Mouse (Mus musculus) stomach, embryonic 16.5 days (tissue): Measurements from ENCODE around the gene B4galnt4. TPM values are rescaled to one million over a fixed set of nuclear protein-coding genes. Genes with fewer than 3 reads are reported as not detected.
A peak's percentile ranks its signal among the peaks of the same experiment; 100 is the strongest.
"Not testable (repeated sequence)": the region's sequence is repeated elsewhere in the genome, so short reads cannot be mapped to it uniquely, and the experiment has no call there.

Experiments
- ATAC-seq: fragments of 200-750 bp; cut with Nextera tagmentation; 2 replicates; pipeline ENCODE4 v1.8.0; 2017; ENCODE audit warnings: moderate number of reproducible peaks, moderate TSS enrichment; ENCODE audit not compliant: insufficient read depth, low FRiP score
- H3K27ac ChIP-seq: fragments of 300-500 bp; sonication (generic); 2 replicates; pipeline ENCODE4 v1.5.1; 2014; ENCODE audit warnings: low read length
- H3K27me3 ChIP-seq: fragments of 300-500 bp; sonication (generic); 2 replicates; pipeline ENCODE4 v1.6.1; 2014; ENCODE audit warnings: low read length, control low read depth, mixed read lengths; ENCODE audit not compliant: control insufficient read depth, insufficient read depth
- H3K36me3 ChIP-seq: fragments of 300-500 bp; sonication (generic); 2 replicates; pipeline ENCODE4 v1.6.1; 2014; ENCODE audit warnings: low read length; ENCODE audit not compliant: control insufficient read depth, insufficient read depth
- H3K4me1 ChIP-seq: fragments of 300-500 bp; sonication (generic); 2 replicates; pipeline ENCODE4 v1.6.1; 2014; ENCODE audit warnings: low read length, control low read depth, mixed read lengths; ENCODE audit not compliant: control insufficient read depth, insufficient read depth
- H3K4me2 ChIP-seq: fragments of 300-500 bp; sonication (generic); 2 replicates; pipeline ENCODE4 v1.6.1; 2014; ENCODE audit warnings: low read depth, low read length, mixed read lengths
- H3K4me3 ChIP-seq: fragments of 300-500 bp; sonication (generic); replicated peaks from 2 replicates; pipeline ENCODE4 v1.5.1; 2014; ENCODE audit warnings: mild to moderate bottlenecking, low read length
- H3K9ac ChIP-seq: fragments of 300-500 bp; sonication (generic); 2 replicates; pipeline ENCODE4 v1.6.1; 2014; ENCODE audit warnings: low read length
- H3K9me3 ChIP-seq: fragments of 300-500 bp; sonication (generic); replicated peaks from 2 replicates; pipeline ENCODE4 v1.6.1; 2016; ENCODE audit warnings: low read length, control low read depth; ENCODE audit not compliant: control insufficient read depth
- WGBS: fragments of 180-500 bp; shearing (Covaris S2); extraction: QIAGEN DNeasy Blood & Tissue Kit; methylation state at CpG from one replicate; pipeline ENCODE4 v1.1.7; 2014; 5-methylcytosine and 5-hydroxymethylcytosine counted together
- polyA plus RNA-seq: library from polyadenylated mRNA; unstranded; fragments of >200 nt; fragmentation: Nextera tagmentation; extraction: Ambion mirVana; gene quantifications from 2 replicates; pipeline ENCODE4 v1.2.1, GENCODE M21; 2015

Gene B4galnt4
- polyA plus RNA-seq, 1 experiment from 2014 or later, result 5.1 TPM

GRCm38 (mm10) chr7:141026097-141026739, 34.7 kb upstream of the B4galnt4 start:
- peak overlapping the region; percentile 46 for H3K27ac ChIP-seq
- WGBS, result 47% methylated on average over 6 of the region's 6 CpGs

GRCm38 (mm10) chr7:141026740-141027098, 34.2 kb upstream of the B4galnt4 start:
- H3K27me3 ChIP-seq, result no peaks in the 10 kb centered on the region
- H3K4me1 ChIP-seq, result peaks cover 3% of the 10 kb centered on the region; the same call in 1 of the 2 replicates
- peak overlapping the region; percentile 46 for H3K27ac ChIP-seq
- no peaks in the 10 kb centered on the region for H3K9me3 ChIP-seq
- no peak overlapping the region for H3K9ac ChIP-seq
- ATAC-seq, result no peak
- H3K4me3 ChIP-seq, result no peak overlapping the region
- no peak overlapping the region for H3K4me2 ChIP-seq
- no peaks in the 10 kb centered on the region for H3K36me3 ChIP-seq
- WGBS, result 62% methylated on average over 5 of the region's 5 CpGs

More at GRCm38 (mm10) chr7:141026097-141026739, 34.7 kb upstream of the B4galnt4 start:
- Histone ChIP-seq H3K9ac (no peak overlapping the region), H3K27me3 (no peaks in the 10 kb centered on the region), H3K9me3 (no peaks in the 10 kb centered on the region), H3K4me2 (no peak overlapping the region), H3K36me3 (no peaks in the 10 kb centered on the region), H3K4me3 (no peak overlapping the region), H3K4me1 (peaks cover 3% of the 10 kb centered on the region; the same call in 1 of the 2 replicates)
- ATAC-seq, result no peak

DNA sequence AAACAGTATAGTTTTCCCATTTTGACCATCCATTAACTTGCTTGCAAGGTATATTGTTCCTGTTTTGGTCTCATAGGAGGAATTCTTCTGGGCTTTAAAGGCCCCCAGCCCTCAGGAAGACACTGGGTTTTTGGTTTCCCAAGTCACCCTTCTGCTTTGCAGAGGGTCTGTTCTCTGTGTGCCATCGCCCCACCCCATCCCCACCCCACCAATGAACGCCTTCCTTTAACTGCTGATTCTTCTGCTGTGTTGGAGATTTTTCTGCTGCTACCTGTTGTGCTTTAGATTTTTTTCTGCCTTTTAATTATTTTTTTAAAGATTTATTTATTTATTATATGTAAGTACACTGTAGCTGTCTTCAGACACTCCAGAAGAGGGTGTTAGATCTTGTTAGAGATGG, 32.1 kb upstream of the B4galnt4 start, which contains the start of gene Gm17387:
TSS of gene Gm17387 (plus strand) at position 301 of the 400 bp plus-strand sequence.
- Histone ChIP-seq H3K9ac (no peak within 1 kb of the TSS), H3K27me3 (no peaks in the 10 kb centered on the region), H3K4me3 (no peak within 1 kb of the TSS), H3K36me3 (no peaks in the 10 kb centered on the region), H3K27ac (no peak within 1 kb of the TSS), H3K9me3 (no peaks in the 10 kb centered on the region), H3K4me2 (no peak within 1 kb of the TSS), H3K4me1 (peaks cover 3% of the 10 kb centered on the region; the same call in 1 of the 2 replicates)
- ATAC-seq, result no peak
- 97% methylated on average over 2 of the region's 2 CpGs for WGBS

DNA sequence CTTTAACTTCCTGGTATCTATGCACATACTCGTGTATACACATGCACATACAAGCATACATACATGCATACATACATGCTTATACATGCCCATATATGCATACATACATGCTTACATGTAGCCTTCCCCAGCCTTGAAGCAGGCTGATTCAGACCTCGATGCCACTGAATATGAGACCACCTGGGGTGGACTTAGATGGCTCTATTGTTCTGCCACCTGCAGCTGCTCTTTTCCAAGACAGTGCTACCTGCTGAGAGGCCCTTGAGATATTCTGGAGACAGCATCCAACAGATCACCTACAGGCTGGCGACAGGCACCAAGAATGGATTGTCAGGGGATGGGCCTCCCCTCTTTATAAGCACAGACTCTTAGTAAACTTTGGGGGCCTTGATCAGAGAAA, 30.5 kb upstream of the B4galnt4 start:
- no peak overlapping the region for H3K4me2 ChIP-seq
- no peaks in the 10 kb centered on the region for H3K36me3 ChIP-seq
- ATAC-seq, result no peak
- no peak overlapping the region for H3K4me3 ChIP-seq
- no peaks in the 10 kb centered on the region for H3K27me3 ChIP-seq
- no peak overlapping the region for H3K27ac ChIP-seq
- peaks cover 3% of the 10 kb centered on the region; the same call in 1 of the 2 replicates for H3K4me1 ChIP-seq
- no peak overlapping the region for H3K9ac ChIP-seq
- no peaks in the 10 kb centered on the region for H3K9me3 ChIP-seq
- WGBS, result 71% methylated on average over 3 of the region's 3 CpGs

DNA sequence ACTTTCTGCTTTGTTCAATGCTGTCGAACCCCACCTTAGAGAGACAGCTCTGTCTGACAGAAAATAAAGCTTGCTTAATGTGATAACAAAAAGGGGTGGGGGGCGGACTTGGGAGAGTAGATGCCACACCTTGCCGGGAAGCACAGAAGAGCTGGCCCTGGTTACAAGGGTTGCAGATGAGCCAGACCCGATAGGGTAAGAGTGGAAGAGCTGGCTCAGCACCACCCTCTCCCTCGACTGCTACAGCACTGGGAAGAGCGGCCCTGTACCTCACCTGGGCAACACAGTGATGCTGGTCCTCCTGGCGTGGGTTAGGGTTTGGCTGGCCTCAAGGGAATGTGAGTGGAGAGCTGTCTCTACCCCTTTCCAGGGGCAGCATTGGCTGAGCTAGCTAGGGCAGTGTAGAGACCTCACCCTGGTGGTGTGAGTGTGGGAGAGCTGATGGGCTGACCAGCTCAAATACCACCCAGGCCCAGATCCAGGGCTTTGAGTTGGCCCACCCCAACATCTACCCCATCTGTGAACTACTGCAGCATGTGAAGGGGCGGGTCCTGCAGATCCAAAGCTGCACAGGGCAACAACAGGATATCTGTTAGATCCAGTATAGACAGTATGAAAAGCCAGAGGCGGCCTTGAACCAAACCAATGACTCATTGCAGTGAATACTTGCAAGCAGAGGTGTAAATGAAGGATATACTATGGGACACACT, 28.3 kb upstream of the B4galnt4 start:
- Histone ChIP-seq H3K36me3 (no peaks in the 10 kb centered on the region), H3K27me3 (no peaks in the 10 kb centered on the region), H3K9me3 (no peaks in the 10 kb centered on the region), H3K4me1 (no peaks in the 10 kb centered on the region), H3K4me3 (no peak overlapping the region), H3K27ac (no peak overlapping the region), H3K4me2 (no peak overlapping the region), H3K9ac (no peak overlapping the region)
- WGBS, result 58% methylated on average over 9 of the region's 9 CpGs
- ATAC-seq, result peak; percentile 55; the same call in 1 of the 2 replicates

DNA sequence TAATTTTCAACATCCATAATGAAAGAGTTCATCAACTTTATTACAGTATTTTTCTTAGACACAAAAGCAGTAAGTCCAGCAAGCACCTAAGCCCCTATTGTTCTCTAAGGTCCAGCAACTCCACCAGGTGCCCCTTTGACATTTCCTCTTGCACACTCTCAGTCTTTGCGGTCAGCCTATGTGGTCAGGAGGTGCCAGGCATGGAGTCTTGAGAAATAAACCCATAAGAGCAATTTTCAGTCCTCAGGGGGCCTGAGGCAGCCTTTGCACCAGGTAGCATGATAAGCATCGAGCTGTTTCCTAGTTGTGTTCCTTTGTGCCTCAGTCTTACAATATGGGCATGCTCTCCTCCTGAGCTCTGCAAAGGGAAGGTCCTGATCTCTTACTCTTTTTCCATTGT, 24.3 kb upstream of the B4galnt4 start:
- not testable (repeated sequence) for H3K9me3 ChIP-seq, ATAC-seq, H3K4me3 ChIP-seq, H3K27ac ChIP-seq, H3K27me3 ChIP-seq, H3K4me1 ChIP-seq, H3K4me2 ChIP-seq, H3K9ac ChIP-seq, H3K36me3 ChIP-seq
- 59% methylated on average over 1 of the region's 2 CpGs for WGBS

GRCm38 (mm10) chr7:141038090-141039032, 22.5 kb upstream of the B4galnt4 start:
- Histone ChIP-seq H3K27ac (peak overlapping the region; percentile 46), H3K9ac (no peak overlapping the region), H3K4me2 (no peak overlapping the region), H3K4me1 (peaks cover 23% of the 10 kb centered on the region), H3K4me3 (no peak overlapping the region), H3K27me3 (no peaks in the 10 kb centered on the region), H3K36me3 (no peaks in the 10 kb centered on the region), H3K9me3 (no peaks in the 10 kb centered on the region)
- 63% methylated on average over 20 of the region's 21 CpGs for WGBS
- ATAC-seq, result peak; percentile 48; the same call in 1 of the 2 replicates

DNA sequence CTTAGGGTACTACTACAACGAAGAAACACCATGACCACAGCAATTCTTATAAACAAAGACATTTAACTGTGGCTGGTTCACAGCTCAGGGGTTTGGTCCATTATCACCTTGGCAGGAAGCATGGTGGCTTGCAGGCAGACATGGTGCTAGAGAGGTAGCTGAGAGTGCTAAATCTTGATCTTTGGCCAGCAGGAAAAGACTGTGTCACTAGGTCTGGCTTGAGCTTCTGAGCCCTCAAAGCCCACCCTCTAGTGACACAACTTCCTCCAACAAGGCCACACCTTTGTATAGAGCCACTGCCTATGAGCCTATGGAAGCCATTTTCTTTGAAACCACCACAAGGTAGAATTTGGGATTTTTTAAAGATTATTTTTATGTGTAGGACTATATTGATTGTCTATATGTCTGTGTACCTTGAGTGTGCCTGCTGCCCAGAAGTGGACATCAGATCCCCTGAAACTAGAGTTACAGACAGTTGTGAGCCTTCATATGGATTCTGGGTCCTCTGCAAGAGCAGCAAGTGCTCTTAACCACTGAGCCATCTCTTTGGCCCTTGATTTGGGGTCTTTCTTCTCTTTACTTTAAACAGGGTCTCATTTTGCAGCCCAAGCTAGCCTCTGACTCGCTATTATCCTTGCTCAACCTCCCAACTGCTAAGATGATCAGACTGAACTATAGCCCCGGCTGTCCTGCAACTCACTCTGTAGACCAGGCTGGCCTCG, 21.4 kb upstream of the B4galnt4 start:
- no peak overlapping the region for H3K27ac ChIP-seq
- H3K27me3 ChIP-seq, result no peaks in the 10 kb centered on the region
- H3K9ac ChIP-seq, result no peak overlapping the region
- H3K9me3 ChIP-seq, result no peaks in the 10 kb centered on the region
- H3K4me2 ChIP-seq, result no peak overlapping the region
- no peak for ATAC-seq
- 93% methylated on average over 4 of the region's 4 CpGs for WGBS
- H3K36me3 ChIP-seq, result no peaks in the 10 kb centered on the region
- no peak overlapping the region for H3K4me3 ChIP-seq
- H3K4me1 ChIP-seq, result peaks cover 23% of the 10 kb centered on the region
